Mouse (Mus musculus): Measurements from ENCODE around the gene Trp53inp2.

The Trp53inp2 gene

GRCm38 (mm10) chr2:155380261-155381059, at the start of gene Trp53inp2:
TSS of gene Trp53inp2 (plus strand) at chr2:155381059.
- peak in 1 of 2 experiments; percentile 35 for DNase-seq

- no peak for DNase-seq
Observed at GRCm38 (mm10) chr2:155331351-155331750, 49.5 kb upstream of the Trp53inp2 start.

GRCm38 (mm10) chr2:155333421-155333820, 47.4 kb upstream of the Trp53inp2 start:
- DNase-seq, result no peak

- no peak for DNase-seq
Observed at GRCm38 (mm10) chr2:155335231-155335630, 45.6 kb upstream of the Trp53inp2 start.

GRCm38 (mm10) chr2:155336254-155336653, 44.6 kb upstream of the Trp53inp2 start:
- DNase-seq, result no peak

GRCm38 (mm10) chr2:155340166-155340565, 40.7 kb upstream of the Trp53inp2 start:
- no peak for DNase-seq

GRCm38 (mm10) chr2:155346670-155347069, 34.2 kb upstream of the Trp53inp2 start:
- no peak for DNase-seq

- no peak for DNase-seq
Observed at GRCm38 (mm10) chr2:155354402-155354801, 26.5 kb upstream of the Trp53inp2 start.

- DNase-seq, result peak; percentile 95 to 96
Observed at GRCm38 (mm10) chr2:155356971-155357591, 23.8 kb upstream of the Trp53inp2 start, which contains the start of gene Pigu. TSS of gene Pigu (minus strand) at chr2:155357430.

GRCm38 (mm10) chr2:155357686-155358399, 23.0 kb upstream of the Trp53inp2 start:
- DNase-seq, result peak; percentile 9 to 47

GRCm38 (mm10) chr2:155367635-155368284, 13.1 kb upstream of the Trp53inp2 start:
- DNase-seq, result no peak

GRCm38 (mm10) chr2:155369333-155369883, 11.5 kb upstream of the Trp53inp2 start:
- no peak for DNase-seq

- no peak for DNase-seq
Observed at GRCm38 (mm10) chr2:155372451-155372850, 8.4 kb upstream of the Trp53inp2 start.

GRCm38 (mm10) chr2:155373302-155373701, 7.6 kb upstream of the Trp53inp2 start:
- no peak for DNase-seq

GRCm38 (mm10) chr2:155373886-155374285, 7.0 kb upstream of the Trp53inp2 start:
- DNase-seq, result no peak

GRCm38 (mm10) chr2:155374521-155374920, 6.3 kb upstream of the Trp53inp2 start:
- DNase-seq, result no peak

- DNase-seq, result no peak
Observed at GRCm38 (mm10) chr2:155376191-155376590, 4.7 kb upstream of the Trp53inp2 start.

- peak; percentile 29 to 44 for DNase-seq
Observed at GRCm38 (mm10) chr2:155381060-155381437, 190 bp downstream of the Trp53inp2 start.

GRCm38 (mm10) chr2:155381643-155382331, 928 bp downstream of the Trp53inp2 start:
- peak; percentile 96 to 99 for DNase-seq

GRCm38 (mm10) chr2:155382332-155382700, 1.5 kb downstream of the Trp53inp2 start:
- no peak for DNase-seq

GRCm38 (mm10) chr2:155382791-155383438, 2.1 kb downstream of the Trp53inp2 start:
- peak; percentile 47 for DNase-seq
